Mouse (Mus musculus) layer of hippocampus, postnatal 36 days (tissue): ENCODE results near the gene Tfr2. TPM values are rescaled to one million over a fixed set of nuclear protein-coding genes. Genes with fewer than 3 reads are reported as not detected.

Source experiments
- DNase-seq, 2 experiments: peaks; one replicate each; pipeline ENCODE4 v3.0.0; 2022
- total RNA-seq, 2 experiments: library from RNA; stranded (reverse); gene quantifications; 2 replicates each; pipeline ENCODE4 v1.2.3; 2021

Tfr2 gene
- total RNA-seq = 10 to 100 TPM; 13.4 to 16.1 TPM

GRCm38 (mm10) chr5:137569665-137570064 lies at the start of gene Tfr2:
Gene Tfr2 (plus strand): TSS chr5:137569840.
- no peak for DNase-seq

DNA sequence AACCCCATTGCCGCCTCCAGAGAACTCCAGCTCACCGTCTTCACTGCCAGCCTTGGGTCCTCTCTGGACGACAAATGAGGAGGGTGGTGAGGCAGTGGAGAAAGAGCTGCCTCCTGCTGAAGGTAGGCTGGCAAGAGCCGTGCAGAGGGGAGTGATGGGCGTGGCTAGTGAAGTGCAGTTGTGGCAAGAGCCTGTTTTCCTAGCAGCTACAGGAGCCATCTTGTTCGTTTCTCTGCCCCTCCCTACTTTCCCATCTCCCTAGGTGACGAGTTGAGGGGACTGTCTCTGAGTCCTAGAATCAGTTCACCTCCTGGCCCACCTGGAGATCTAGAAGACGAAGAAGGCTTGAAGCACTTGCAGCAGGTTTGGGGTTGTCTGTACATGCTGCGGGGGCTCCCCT lies 47.8 kb upstream of the Tfr2 start:
- no peak for DNase-seq

DNA sequence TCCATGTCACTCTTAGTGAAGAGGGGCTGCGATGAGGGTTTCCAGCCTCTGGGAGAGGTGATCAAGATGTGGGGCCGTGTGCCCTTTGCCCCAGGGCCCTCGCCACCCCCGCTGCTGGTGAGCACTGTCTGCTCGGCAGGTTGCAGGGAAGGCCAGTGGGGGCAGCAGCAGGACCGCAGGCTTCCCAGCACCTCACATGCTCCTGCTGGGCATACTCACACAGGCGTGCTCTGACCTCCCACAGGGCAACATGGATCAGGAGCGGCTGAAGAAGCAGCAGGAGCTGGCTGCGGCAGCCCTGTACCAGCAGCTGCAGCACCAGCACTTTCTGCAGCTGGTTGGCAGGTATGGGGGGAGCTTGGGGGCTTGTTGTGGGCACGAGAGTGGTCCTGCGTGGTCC lies 46.9 kb upstream of the Tfr2 start:
- DNase-seq = no peak

DNA sequence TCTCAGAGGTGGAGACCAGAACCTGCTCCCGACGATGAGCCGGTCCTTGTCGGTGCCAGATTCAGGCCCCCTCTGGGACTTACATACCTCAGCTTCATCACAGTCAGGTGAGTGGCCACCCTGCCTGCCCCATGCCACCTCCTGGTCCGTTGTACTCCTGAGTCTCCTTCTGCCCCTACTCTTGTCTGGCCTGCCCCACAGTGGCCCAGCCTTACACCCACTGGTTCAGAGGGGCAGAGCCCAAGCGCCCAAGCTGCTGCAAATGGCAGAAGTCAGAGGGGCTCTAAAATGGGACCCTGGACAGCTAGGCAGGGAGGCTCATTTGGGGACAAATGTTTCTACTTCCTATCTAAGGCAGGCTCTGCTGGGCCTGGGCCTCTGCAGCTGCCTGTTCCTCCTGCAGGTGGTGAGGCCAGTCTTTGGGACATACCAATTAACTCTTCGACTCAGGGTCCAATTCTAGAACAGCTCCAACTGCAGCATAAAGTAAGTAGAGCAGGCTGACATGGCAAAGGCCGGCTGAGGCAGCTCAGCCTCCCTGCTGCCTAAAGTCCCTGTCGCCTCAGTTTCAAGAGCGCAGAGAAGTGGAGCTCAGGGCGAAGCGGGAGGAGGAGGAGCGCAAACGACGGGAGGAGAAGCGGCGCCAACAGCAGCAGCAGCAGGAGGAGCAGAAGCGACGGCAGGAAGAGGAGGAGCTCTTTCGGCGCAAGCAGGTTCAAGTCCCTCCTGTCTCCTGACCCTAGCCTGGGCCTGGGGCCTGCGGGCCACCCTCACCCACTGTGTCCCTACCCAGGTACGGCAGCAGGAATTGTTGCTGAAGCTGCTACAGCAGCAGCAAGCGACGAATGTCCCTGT lies 46.0 kb upstream of the Tfr2 start:
- DNase-seq = no peak

DNA sequence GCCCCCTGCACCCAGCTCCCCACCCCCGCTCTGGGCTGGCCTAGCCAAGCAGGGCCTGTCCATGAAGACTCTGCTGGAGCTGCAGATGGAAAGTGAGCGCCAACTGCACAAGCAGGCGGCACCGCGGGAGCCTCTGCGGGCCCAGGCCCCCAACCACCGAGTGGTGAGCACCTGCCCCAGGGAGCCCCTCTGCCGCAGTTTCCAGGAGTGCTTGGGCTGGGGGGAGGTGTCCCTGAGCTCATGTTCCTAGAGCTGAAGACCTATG lies 45.5 kb upstream of the Tfr2 start:
- DNase-seq = no peak

- DNase-seq = no peak
Observed at GRCm38 (mm10) chr5:137524671-137525070, 45.0 kb upstream of the Tfr2 start.

GRCm38 (mm10) chr5:137525511-137525910 lies 44.1 kb upstream of the Tfr2 start:
- DNase-seq = no peak

- peak; percentile 43 to 56 for DNase-seq
Observed at GRCm38 (mm10) chr5:137526192-137526936, 43.3 kb upstream of the Tfr2 start.

GRCm38 (mm10) chr5:137527413-137527812 lies 42.2 kb upstream of the Tfr2 start:
- no peak for DNase-seq

- DNase-seq = peak in 1 of 2 experiments; percentile 14
Observed at GRCm38 (mm10) chr5:137528247-137528968, 41.2 kb upstream of the Tfr2 start.

DNA sequence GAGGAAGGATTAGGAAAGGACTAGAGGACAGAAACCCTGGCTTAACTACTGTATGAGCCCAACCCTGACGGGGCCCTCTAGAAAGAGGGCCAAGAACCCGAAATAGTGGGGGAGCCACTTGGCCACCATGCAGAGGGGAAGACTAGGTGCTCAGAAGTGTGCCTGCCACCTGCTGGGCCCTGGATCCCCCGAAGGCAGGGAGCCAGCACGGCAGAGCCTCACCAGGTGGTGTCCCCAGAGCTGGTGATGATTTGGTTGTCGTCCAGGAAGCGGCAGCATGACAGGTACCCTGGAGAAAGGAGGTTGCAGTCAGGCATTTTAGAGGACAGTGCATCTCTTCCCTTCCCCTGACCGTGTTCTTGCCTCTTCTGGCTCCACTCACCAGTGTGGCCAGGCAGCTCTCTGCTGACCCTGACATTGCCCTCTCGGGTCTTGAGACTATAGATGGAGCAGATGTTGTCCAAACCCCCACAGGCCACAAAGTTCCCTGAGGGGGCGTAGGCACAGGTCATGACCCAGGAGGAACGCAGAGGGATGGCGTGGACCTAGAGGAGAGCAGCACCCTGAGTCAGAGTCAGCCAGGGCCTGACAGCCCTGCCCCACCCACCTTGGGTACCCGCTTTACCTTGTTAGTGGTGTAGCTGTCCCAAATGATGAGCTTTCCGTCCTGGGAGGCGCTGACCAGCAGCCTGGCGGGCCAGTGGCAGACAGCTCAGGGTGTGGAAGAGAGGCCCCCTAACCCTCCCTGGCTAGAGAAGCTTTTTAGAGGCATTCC lies 40.2 kb upstream of the Tfr2 start:
- DNase-seq = no peak

DNA sequence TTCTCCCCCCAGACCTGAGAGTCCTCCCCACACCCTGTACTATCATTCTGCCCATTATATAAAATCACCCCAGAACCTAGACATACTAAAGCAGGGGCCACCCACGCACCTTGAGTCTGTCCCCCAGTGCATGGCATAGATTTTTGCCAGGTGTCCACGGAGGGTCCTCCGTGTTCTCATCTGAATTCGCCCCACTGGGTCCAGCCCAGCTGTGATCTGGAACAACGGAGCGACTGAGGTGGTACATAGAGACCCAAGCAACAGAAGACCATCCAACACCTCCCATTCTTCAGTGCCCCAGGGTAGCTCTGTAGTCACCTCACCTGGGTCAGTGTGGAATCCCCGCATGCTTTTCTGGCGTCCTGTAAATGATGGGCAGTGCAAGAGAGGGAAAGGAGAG lies 39.6 kb upstream of the Tfr2 start:
- DNase-seq = no peak

DNA sequence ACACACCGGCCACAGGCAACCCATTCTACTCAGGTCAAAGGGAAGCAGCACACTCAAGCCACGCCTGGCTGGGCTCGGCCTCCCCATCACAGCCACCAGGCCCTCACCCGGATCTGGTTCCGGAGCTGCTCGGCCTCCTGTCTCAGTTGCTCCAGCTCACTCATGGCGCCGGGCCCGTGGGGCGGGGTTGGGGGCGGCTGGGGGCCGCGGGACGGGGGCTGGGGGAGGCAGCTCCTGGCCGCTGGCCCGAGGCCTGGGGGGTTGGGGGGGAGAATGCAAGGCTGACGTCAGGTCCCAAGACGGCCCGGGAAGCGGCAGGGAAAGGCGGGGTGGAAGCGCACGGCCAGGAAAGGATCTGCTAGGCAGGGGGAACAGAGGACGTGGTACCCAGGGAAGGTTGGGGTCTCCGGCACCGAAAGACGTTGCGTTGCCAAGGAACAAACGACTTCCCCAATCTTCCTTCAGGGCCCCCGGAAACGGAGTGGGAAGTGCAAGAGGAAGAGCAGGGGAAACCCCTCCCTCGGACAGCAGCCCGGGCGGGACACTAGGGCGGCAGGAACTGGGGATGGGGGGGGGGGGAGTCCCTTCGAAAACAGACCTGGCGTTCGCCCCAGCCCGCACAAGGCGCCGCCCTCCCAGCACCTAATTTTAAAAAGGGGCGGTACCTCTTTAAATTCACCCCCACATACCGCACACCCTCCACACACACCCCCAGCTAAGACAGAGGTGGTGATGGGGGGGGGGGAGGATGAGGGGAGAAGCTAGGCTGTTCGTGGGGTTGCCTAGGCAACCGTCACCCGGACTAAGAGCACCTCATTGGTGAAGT lies 38.8 kb upstream of the Tfr2 start:
- DNase-seq = peak in 1 of 2 experiments; percentile 66

DNA sequence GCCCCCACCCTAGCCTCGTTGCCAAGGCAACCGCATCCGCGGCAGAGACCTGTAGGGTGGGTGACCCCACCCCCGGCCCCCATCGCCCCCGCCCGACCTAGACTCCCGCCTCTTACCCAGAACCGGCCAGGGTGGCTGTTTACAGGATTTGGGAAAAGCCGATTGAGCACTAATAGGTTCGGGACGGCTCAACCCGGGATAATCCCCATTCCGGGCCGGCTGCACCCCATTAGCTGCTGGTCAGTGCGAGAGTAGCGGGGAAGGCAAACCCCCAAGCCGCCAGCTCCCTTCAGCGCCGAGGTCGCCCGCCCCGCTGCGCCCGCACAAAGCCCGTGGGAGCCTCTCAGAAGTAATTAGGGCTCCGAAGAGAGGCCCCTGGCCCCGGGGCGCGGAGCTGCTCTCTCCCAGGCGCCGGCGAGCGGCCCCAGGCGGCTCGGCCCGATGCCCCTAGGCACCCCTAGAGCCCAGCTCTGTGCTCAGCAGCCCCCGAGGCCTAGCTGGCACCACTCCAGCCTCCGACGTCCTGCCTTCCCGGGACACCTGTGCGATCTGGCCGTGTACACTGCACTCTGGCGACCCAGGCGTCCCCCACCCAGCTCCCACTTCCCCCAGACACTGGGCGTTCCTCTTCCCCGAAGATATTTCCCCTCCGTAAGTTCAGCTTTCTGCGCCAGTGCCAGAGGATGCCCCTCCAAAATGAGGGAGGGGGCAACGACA lies 38.1 kb upstream of the Tfr2 start:
- peak; percentile 48 to 75 for DNase-seq

DNA sequence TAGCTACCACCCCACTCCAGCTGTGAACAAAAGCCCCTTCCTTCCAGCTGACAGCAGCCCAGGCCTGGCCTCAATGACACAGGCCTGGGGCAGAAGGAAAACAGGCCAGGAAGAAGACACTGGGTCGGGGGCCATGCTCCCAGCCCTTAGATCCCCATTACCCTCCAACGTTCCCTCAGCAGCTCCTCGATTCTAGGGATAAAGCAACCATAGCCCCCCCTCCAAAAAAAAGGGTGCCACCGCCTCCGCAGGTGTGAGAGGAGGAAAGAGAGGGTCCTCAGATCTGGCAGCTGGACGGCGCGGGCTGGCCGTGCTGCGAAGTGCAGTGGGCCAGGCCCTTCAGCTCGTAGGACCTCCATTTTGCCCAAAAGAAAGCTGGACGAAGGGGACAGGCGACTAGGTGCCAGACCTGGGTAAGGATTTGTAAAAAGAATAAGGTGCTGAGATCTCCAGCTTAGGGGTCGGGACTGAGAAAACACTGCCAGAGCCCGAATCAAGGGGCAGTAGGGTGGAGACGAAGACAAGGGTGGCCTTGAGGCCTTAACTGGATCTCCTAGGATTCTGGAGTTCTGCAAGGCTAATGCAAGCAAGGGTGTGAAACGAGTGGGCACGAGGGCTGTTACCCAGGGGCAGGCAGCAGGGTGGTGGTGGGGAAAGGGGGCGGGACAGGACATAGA lies 37.4 kb upstream of the Tfr2 start:
- DNase-seq = peak in 1 of 2 experiments; percentile 37

DNA sequence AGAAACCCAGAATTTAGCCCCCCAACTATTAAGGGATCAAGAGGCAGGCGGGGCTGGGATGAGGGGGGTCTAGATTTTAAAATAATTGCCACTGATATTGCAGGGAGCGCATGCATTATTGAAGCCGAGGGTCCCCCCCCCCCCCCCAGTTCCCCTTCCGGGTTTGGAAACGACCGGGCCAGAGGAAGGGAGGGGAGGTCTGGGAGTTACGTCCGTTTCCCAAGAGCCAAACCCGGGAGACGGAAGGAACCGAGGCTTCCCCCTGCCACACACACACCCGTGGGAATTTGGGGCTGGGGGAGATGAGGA lies 36.9 kb upstream of the Tfr2 start:
- DNase-seq = no peak

- DNase-seq = peak; percentile 95 to 96
Observed at GRCm38 (mm10) chr5:137533117-137533827, 36.4 kb upstream of the Tfr2 start, which contains the start of the genes Epo and Gnb2. Gene Epo (minus strand): TSS chr5:137533242. Gene Gnb2 (minus strand): TSS chr5:137533510.

DNA sequence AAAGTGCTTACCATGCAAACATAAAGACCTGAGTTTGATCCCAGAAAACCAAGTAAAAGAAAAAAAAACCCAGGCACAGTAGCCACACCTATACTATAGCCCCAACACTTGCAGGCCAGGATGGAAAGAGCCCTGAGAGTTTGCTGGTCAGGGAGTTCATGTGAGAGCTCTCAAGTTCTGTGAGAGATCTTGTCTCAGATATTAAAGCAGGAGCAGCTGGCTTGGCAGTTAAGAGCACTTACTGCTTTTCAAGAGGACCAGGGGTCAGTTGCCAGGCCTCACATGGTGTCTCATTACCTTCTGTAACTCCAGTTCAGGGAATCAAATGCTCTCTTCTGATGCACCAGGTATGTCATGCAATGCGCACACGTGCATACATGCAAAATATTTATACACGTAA lies 34.9 kb upstream of the Tfr2 start:
- DNase-seq = no peak

DNA sequence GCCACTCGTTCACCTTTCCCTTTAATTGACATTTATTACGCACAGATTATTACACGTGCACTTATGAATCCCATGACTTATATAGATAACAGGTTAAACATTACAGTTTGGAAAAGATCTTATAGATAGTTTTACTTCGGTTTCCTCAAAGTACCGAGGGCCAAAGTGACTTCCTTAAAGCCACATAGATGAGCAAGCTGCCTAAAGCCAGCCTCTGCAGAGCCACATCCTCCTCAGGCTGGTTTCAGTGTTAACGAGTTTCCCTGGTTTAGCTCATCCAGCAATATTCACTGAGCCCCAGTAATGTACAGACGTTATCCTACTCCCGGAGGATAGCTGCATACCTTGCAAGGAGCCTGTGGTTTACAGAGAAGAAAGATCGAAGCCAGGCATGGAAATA lies 34.3 kb upstream of the Tfr2 start:
- peak in 1 of 2 experiments; percentile 0 for DNase-seq

GRCm38 (mm10) chr5:137537461-137537860 lies 32.2 kb upstream of the Tfr2 start:
- no peak for DNase-seq
